Mouse (Mus musculus) spleen, postnatal 36 days (tissue): ENCODE measurements around the gene Fam196b.
A peak's percentile ranks its signal among the peaks of the same experiment; 100 is the strongest.

ENCODE experiments used
- DNase-seq, 2 experiments: peaks; one replicate each; pipeline ENCODE4 v3.0.0; 2022; ENCODE audit warnings: low spot score in 2 of 2, mixed read lengths in 1 of 2

The Fam196b gene

GRCm38 (mm10) chr11:34332344-34333031 is 17.9 kb downstream of the Fam196b start:
- DNase-seq, result no peak

- DNase-seq, result no peak
Measured at GRCm38 (mm10) chr11:34337907-34338306, 23.3 kb downstream of the Fam196b start.

DNA sequence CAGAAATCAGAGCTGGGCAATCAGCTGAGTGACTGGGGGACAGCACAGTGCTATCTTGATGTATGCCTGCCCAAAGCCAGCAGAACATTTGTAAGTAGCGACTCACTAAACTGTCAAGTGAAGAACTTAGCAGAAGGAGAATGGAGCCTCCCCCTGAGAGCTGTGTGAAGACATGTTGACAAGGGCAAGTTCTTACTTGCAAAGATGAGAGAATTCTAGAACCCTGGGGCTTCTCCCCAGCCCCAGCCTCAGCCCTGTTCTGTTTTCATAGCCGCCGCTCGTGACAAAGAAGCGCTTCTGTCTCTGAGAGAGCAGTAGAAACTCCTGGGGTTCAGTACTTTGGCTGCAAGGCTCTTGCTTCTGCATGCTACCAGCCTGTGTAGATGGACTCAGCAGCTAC is 25.1 kb downstream of the Fam196b start:
- DNase-seq, result no peak

GRCm38 (mm10) chr11:34343742-34344307 is 29.2 kb downstream of the Fam196b start:
- DNase-seq, result no peak

GRCm38 (mm10) chr11:34344310-34344709 is 29.7 kb downstream of the Fam196b start:
- no peak for DNase-seq

DNA sequence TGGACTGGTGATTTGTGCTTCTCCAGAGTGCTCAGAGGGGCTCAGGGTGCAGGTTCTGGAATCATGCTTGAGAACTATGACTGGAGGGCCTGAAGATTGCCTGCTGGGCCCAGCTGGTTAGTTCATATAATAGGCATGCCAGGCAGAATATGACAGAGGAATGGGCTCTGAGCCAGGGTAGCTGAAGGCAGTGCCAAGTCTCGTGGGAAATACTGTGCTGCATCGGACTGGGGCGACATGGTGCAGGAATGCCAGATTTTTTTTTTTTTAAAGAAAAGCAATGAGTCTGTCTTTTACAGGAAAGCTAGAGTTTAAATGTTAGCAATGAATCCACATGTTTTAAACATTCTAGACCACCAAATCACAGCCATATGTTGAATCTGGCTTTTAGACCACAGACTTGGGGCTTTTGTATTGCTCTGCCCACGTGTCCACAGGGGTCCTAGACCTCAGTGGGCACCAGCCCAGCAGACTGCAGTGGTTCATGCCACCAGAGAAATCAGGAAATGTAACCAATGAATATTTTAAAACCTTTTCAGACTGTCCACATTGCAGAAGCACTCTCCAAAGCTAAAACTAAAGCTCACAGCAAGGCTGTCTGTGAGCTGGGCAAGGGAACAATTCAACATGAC is 33.8 kb downstream of the Fam196b start:
- DNase-seq, result no peak

GRCm38 (mm10) chr11:34349453-34350056 is 34.9 kb downstream of the Fam196b start:
- no peak for DNase-seq

GRCm38 (mm10) chr11:34355406-34355805 is 40.8 kb downstream of the Fam196b start:
- DNase-seq, result no peak

DNA sequence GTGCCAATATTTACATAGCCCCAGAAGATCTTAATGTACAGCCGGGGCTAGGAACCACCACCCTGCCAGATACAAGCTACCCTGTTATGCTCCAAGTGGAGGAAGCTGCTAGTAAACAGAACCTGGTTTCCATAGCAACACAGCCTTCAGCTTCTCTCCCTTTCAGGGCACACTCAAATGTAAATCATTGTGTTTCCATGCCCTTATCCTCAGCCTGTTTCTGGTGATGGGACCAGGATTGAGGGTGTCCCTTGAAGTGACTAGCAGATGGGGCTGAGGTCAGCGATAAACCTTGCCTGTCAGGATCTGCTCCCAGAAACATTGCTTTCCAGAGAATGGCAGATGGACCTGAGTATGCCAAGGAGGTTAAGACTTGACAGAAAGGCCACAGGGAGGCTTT is 41.5 kb downstream of the Fam196b start:
- DNase-seq, result no peak

GRCm38 (mm10) chr11:34372224-34372623 is 57.6 kb downstream of the Fam196b start:
- DNase-seq, result no peak

DNA sequence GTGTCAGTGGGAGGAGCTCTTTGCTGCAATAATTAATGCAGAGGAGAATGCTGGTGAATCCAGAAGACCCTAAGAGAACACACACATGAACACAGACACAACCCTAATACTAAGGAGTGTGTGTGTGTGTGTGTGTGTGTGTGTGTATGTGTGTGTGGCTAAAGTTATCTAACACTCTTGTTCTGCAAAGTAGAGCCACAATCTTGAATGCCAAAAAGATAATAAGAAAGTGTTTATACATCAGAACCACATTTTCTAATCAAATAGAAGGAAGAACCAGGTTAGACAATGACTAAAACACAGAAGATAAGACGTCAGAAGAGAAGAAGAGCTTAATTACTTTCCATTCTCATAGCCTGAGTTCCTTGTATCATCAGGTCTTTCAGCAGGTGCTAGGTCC is 60.9 kb downstream of the Fam196b start:
- DNase-seq, result no peak

GRCm38 (mm10) chr11:34377649-34378048 is 63.0 kb downstream of the Fam196b start:
- no peak for DNase-seq

DNA sequence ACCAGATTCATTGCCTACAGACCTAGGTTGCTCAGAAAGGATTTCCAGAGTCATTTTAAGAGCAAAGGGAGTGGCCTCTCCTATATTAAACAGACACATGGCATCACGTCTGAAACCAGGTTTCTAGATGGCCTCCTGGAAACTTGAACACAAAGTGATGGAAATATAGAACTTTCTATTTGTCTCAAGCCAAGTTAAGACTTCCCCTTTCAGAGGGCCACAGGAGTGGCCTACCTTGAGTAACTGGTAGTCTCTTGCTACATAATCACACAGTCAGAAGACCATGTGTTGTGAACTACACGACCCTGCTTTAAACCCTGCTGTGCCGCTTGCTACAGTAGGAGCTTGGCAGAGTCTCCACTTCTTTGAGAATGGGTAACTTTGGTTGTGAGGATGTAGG is 68.9 kb downstream of the Fam196b start:
- DNase-seq, result no peak

DNA sequence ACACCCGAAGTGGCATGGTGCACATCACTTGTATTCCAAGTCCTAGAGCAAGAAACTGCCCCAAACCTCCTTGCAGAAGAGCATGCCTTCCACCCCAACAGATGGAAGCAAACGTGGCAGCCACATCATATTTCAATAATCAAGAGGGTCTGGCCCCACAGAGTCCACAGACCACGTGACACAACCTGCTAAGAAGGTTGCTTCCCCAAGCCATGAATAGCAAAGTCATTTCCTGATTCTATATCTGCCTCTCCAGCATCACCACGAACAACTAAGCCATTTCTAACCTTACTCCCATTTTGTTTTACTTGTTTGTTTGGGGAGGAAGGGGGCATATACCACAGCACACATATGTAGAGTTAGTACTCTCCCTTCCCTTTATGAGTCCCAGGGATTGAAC is 69.6 kb downstream of the Fam196b start:
- no peak for DNase-seq

GRCm38 (mm10) chr11:34385001-34385688 is 70.5 kb downstream of the Fam196b start:
- DNase-seq, result no peak

GRCm38 (mm10) chr11:34389261-34390116 is 74.9 kb downstream of the Fam196b start:
- DNase-seq, result no peak

DNA sequence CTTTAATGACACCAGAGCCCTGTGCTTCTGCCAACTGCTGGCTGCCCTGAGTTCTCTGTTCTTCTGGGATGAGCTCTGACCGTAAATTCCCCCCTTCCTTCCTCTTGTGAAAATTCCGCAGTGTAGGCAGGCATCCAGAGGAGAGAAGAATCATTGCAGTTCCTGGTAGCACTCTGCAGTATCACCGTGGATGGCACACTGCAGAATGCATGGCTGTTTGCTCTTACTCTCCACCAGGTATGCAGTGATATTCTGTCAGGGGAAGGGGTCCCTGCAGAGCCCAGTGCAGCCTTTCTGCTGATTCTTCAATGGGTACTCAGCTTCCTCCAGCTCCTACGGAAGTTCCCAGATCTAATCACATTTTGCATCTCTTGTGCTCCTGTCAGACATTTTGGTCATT is 77.5 kb downstream of the Fam196b start:
- no peak for DNase-seq

DNA sequence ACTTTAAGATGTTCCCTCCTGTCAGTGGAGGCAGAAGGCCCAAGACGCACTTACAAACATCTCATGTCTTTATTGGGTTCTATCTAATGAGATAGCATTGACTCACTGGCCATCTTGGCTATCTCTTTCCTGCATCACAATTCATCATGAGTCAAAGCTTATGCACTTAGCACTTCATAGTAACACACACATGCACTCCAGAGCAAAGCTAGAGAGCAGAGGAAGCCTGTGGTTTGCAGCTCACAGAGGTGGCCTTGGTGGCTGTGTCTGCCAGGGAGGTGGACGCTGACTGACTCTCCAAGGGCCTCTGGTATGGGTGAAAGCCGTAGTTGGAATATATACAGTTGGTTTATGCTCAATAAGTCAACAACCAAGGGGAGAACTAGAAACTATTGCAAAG is 81.2 kb downstream of the Fam196b start:
- DNase-seq, result no peak

DNA sequence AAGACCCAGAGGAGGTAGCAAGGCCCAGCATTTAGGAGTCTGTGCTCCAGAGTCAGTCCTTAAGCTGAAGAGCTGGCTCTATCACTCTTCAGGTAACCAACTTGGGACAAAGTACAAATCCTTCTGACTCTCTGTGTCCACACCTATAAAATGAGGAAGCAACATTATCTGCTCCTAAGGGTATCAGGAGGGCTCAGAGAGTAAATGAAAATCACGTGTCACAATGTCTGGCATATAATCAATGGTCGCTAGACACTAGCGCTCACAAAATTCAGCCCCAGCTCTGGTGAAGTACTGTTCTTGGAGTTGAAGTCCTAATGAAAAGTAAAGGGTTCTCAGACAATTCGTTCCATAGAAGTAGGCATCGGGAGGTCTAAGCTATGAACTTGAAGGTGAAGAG is 83.0 kb downstream of the Fam196b start:
- DNase-seq, result no peak

- peak in 1 of 2 experiments; percentile 4 for DNase-seq
Measured at GRCm38 (mm10) chr11:34398555-34398954, 83.9 kb downstream of the Fam196b start.

- DNase-seq, result no peak
Measured at GRCm38 (mm10) chr11:34401343-34401742, 86.7 kb downstream of the Fam196b start.
